In genomic region chr4:86943296-86943695, GRCm38 (mm10) we compare ENCODE assay signal across 31 mouse cellular contexts.
DNase-seq lines count a peak whose midpoint lies in the region; ATAC-seq and TF ChIP-seq lines count a peak whose summit lies in the region.
"Had no signal": no experiment of that assay in that cellular context is flagged by ENCODE, and none has a peak within 500 bp of the region (broad histone marks: within the 10 kb centered on the region; RNA-seq: fewer than 3 reads in every experiment).

No protein-coding gene starts in this region.

- H3K4me1 ChIP-seq in E14TG2a.4 (replicated peaks; ENCODE audit: low read depth, low read length) (peaks cover 12% of the 10 kb centered on the region), ES-Bruce4 (ENCODE audit: control insufficient read depth, insufficient read depth, low read length) (no peaks in the 10 kb centered on the region)
- H3K4me1 ChIP-seq: embryonic facial prominence, embryonic 12.5 days; heart, embryonic 12.5 days; hindbrain, embryonic 10.5 days; limb, embryonic 15.5 days; lung, embryonic 15.5 days; midbrain, embryonic 15.5 days; neural tube, embryonic 13.5 days had no signal

- peak; percentile 71 for DNase-seq in ZHBTc4 (ENCODE audit: low read depth, low spot score)
- DNase-seq in forelimb bud, embryonic 11.5 days (ENCODE audit: low read depth, low spot score), result peak; percentile 30
- DNase-seq in kidney, postnatal 36 days, result no peak
- DNase-seq in urinary bladder, postnatal 10 days (ENCODE audit: low spot score), result no peak
- DNase-seq: adrenal gland, postnatal 14 days; cerebellum, adult 2 months; cerebellum, postnatal 25 days; gastrocnemius, postnatal 10 days; heart, postnatal 10 days; kidney, adult 11 months; left cerebral cortex, postnatal 4 days; lung, postnatal 4 days; right cerebral cortex, adult 18-20 months; right cerebral cortex, postnatal 4 days; thymus, postnatal 14 days had no signal

- H3K27ac ChIP-seq in ES-Bruce4 (ENCODE audit: insufficient read depth, low read length), result no peak overlapping the region
- H3K27ac ChIP-seq: embryonic facial prominence, embryonic 12.5 days; hindbrain, embryonic 10.5 days; hindbrain, postnatal 0 days; limb, embryonic 15.5 days; liver, embryonic 14.5 days; lung, embryonic 15.5 days; midbrain, embryonic 15.5 days; neural tube, embryonic 13.5 days had no signal

- H3K27me3 ChIP-seq in E14TG2a.4 (ENCODE audit: insufficient read depth, low read length) (no peaks in the 10 kb centered on the region), ES-Bruce4 (ENCODE audit: control insufficient read depth, insufficient read depth, low read length, poor library complexity, severe bottlenecking) (no peaks in the 10 kb centered on the region)
- H3K27me3 ChIP-seq: embryonic facial prominence, embryonic 12.5 days; heart, embryonic 12.5 days; limb, embryonic 15.5 days; lung, embryonic 15.5 days; midbrain, embryonic 15.5 days; neural tube, embryonic 13.5 days; Patski had no signal

- H3K9me3 ChIP-seq in E14TG2a.4 (ENCODE audit: low read length), result no peaks in the 10 kb centered on the region
- no peaks in the 10 kb centered on the region for H3K9me3 ChIP-seq in ES-Bruce4 (replicated peaks; ENCODE audit: control insufficient read depth, insufficient read depth, low read length, poor library complexity, severe bottlenecking)
- H3K9me3 ChIP-seq: embryonic facial prominence, embryonic 12.5 days; hindbrain, embryonic 10.5 days; limb, embryonic 15.5 days; lung, embryonic 15.5 days; midbrain, embryonic 15.5 days; neural tube, embryonic 13.5 days had no signal

- no peak for TF ChIP-seq EP300 in ES-Bruce4 (IDR thresholded peaks at IDR 0.05; ENCODE audit: insufficient read depth, low read depth, low read length)

- TF ChIP-seq POLR2A in ES-Bruce4 (IDR thresholded peaks at IDR 0.05; ENCODE audit: insufficient read depth, low read length), result no peak

- H3K4me3 ChIP-seq in E14TG2a.4 (replicated peaks; ENCODE audit: low read length) (peak overlapping the region; percentile 52), ES-Bruce4 (ENCODE audit: low read depth, low read length) (no peak overlapping the region)
- H3K4me3 ChIP-seq: embryonic facial prominence, embryonic 12.5 days; erythroblast, embryonic 14.5 days; heart, embryonic 12.5 days; hindbrain, embryonic 10.5 days; limb, embryonic 15.5 days; lung, embryonic 15.5 days; midbrain, embryonic 15.5 days; myocyte; neural tube, embryonic 13.5 days had no signal

- 0 out of 2 replicates have a peak overlapping the region, but pooled peaks have one; percentile 18 for H3K9ac ChIP-seq in ES-Bruce4 (ENCODE audit: low read depth, poor library complexity, severe bottlenecking)
- H3K9ac ChIP-seq: embryonic facial prominence, embryonic 12.5 days; heart, embryonic 12.5 days; limb, embryonic 15.5 days; liver, embryonic 14.5 days; lung, embryonic 15.5 days; midbrain, embryonic 15.5 days; neural tube, embryonic 13.5 days had no signal

- H3K36me3 ChIP-seq in E14TG2a.4 (ENCODE audit: insufficient read depth, low read length) (no peaks in the 10 kb centered on the region), ES-Bruce4 (ENCODE audit: control insufficient read depth, insufficient read depth, low read length, poor library complexity, severe bottlenecking) (no peaks in the 10 kb centered on the region)
- H3K36me3 ChIP-seq: embryonic facial prominence, embryonic 12.5 days; heart, embryonic 12.5 days; hindbrain, embryonic 10.5 days; limb, embryonic 15.5 days; lung, embryonic 15.5 days; midbrain, embryonic 15.5 days; neural tube, embryonic 13.5 days had no signal

- TF ChIP-seq CTCF in E14TG2a.4 (conservative IDR thresholded peaks at IDR 0.05; ENCODE audit: low read length) (no peak), ES-Bruce4 (IDR thresholded peaks at IDR 0.05; ENCODE audit: low read depth, low read length) (no peak)

- no peak for ATAC-seq in inflammation-experienced regulatory T-cells, adult 6 months
- ATAC-seq: forebrain, embryonic 14.5 days; hindbrain, postnatal 0 days; midbrain, embryonic 15.5 days; Patski had no signal

Comparison
In these comparisons a context has a peak if more than half of its experiments do, and no peak if none do; other contexts are left out.
1. DNase-seq: peak in ZHBTc4 (single experiment) and forelimb bud, embryonic 11.5 days (single experiment); none in kidney, postnatal 36 days (0 of 2) and urinary bladder, postnatal 10 days (single experiment).